Mouse (Mus musculus) frontal cortex, adult (tissue): ENCODE data around the gene Adar.
A peak's percentile ranks its signal among the peaks of the same experiment; 100 is the strongest.

Source experiments
- ATAC-seq: cut with Nextera tagmentation; 2 replicates; pipeline ENCODE4 v1.9.2; 2017; ENCODE audit warnings: mild to moderate bottlenecking, moderate library complexity, mixed read lengths; ENCODE audit not compliant: low TSS enrichment

The Adar gene

DNA sequence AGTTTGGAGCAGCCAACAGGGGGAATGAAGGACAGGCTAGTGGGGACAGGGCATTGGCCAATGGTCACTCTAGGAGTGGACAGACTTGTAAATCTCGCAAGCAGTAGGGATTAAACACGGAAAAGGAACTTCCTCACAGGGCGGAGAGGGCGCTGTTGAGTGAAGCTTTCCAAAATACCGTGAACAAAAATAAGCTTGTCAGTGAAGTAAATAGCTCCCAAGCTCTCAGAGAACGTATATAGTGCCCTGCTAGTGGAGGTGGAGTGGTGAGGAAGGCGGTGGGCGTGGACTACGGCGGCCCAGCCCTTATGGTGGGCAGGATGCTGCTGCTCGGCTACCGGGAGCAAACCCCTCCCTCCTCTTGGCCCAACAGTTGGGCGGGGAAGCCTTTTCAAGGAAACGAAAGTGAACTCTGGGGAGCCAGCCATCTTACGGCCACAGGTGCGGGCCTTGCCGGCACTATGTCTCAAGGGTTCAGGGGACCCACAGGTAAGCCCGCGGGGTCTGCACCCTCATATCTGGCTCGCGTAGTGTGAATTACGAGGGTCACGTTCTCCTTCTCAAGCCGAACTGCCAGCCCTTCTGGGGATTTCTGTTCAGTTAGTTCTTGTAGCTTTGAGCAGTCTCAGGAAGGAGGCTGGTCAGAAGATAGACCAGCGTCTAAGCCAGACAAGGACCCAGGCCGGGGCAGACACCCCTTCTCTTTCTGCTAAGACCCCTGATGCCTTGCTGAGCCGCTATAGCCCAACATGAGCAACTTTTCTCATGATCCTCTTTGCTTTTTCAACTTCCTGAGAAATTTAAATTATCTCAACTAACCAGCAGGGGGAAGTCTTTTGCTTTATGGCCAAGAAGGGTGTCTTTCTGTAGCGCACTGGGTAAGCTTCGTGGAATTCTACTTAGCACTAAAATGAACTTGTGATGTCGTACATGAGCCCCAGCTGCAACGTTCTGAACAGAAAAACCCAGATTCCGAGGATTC, 15.8 kb downstream of the Adar start:
- ATAC-seq: peak; percentile 57

- ATAC-seq: no peak
These were observed 17.3 kb downstream of the Adar start for GRCm38 (mm10) chr3:89732091-89732490.

DNA sequence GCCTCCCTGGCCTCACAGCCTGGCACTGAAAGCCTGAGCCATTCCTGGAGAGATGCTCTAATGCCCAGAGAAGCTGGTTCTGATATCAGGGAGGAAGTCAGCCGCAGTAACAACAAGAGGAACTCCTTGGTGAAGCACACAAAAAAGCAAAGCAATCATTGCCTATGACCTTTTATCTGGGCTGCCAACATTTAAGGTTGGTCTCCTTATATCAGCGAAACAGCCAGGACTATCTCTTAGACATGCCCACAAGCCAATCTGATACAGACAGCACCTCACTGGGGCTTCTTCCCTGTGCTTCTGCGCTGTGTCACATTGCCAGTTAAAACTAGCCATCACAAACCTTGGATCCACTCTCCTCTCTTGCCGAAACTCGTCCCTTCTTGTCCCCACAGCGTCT, 23.7 kb downstream of the Adar start:
- no peak for ATAC-seq

DNA sequence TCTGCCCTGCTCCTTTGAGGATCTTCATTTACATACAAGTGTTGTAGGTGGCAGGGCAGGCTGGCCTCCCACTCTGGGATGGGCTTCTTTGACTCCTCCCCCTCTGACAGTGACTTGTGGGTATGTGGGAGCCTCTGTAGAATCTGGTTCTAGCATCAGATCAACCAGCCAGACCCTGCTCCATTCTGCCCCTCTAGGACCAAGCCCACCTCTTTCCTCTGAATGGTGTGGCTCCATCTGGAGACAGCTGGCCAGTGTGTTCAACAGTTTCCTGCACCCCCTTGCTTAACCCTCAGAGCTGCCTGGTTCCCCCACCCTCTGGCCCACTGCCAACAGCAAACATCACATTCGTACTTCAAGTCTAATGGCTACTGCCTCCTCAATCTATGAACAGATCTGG, 37.5 kb downstream of the Adar start:
- peak; percentile 41; the same call in 1 of the 2 replicates for ATAC-seq

DNA sequence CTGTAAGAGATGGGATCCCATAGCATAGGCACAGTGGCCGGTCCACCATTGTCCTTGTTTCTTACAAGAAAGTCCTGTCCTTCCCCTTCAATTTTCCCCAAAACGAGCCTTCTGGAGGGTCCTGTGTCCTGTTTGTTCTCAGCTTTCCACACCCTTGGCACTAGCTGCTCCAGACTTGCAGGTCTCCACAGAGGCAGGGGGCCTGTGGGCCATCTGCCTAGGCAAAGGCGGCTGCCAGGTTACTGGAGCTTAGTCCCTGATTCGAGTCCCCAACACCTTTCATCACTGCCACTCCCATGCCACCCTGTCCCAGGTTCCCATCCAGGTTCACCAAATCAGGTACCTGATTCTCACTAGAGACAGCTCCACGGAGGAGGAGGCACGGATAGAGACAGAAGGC, 40.5 kb downstream of the Adar start:
- ATAC-seq: no peak

DNA sequence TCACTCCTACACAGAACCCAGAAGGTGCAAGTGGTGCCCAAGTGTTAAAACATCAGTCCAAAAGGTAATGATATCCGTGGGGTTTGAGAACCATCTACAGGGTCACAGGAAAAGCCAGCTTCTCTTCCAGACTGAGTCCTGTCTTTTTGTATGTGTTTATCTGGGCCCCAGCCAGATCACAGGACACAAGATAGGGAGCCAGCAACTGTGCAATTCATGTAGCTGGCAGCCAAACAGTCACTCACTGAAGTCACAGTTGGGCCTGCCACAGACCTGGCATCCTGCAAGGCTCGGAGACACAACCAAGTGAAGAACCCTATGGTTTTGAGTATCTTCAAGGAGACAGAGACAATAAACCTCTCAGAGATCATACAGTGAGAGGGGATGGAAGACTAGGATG, 43.0 kb downstream of the Adar start:
- no peak for ATAC-seq

DNA sequence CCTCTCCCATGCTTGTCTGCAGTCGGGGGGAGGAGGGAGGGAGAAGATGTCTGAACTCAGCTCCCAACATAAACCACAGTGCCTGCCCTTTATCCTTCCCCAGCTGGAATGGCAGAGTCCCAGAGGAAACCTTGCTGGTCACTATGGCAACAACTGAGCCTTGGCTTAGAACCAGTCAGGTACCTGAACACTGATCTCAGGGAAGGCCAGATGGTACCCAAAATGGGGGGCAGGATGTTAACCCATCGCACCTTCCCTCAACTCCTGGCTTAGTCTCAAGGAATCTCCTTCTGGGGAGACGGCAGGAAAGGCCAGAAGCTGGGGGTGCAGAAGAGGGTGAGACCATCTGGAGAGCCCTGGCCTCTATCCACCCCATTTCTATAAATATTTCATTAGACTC, 45.0 kb downstream of the Adar start:
- no peak for ATAC-seq

GRCm38 (mm10) chr3:89764119-89764724, 49.4 kb downstream of the Adar start, which contains the start of gene Chrnb2:
Gene Chrnb2, minus strand, starts transcription at chr3:89764632.
- peak; percentile 78 for ATAC-seq

GRCm38 (mm10) chr3:89769584-89769983, 54.8 kb downstream of the Adar start:
- ATAC-seq: no peak

GRCm38 (mm10) chr3:89770425-89771002, 55.7 kb downstream of the Adar start:
- ATAC-seq: no peak

DNA sequence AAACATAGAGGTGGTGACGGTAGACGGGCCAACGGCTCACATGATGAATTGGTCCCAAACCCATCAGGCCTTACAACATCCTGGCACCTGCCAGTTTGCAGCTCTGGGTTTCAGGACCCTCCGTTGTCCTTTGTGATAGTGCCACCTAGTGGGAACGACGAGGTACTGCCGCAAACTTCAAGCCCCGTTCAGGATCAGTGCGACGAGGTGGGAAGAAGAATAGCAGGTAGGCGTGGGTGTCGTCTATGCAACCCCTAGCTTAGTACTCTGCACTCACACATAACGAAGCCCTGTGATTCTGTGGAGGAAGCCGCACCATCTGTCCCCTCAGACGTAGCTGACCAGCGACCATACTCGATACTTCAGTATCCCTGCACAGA, 57.8 kb downstream of the Adar start:
- peak; percentile 36 for ATAC-seq

- peak; percentile 88 for ATAC-seq
These were observed 58.3 kb downstream of the Adar start, which contains the start of gene Ube2q1 for GRCm38 (mm10) chr3:89772968-89773709. Gene Ube2q1, plus strand, starts transcription at chr3:89773616.

DNA sequence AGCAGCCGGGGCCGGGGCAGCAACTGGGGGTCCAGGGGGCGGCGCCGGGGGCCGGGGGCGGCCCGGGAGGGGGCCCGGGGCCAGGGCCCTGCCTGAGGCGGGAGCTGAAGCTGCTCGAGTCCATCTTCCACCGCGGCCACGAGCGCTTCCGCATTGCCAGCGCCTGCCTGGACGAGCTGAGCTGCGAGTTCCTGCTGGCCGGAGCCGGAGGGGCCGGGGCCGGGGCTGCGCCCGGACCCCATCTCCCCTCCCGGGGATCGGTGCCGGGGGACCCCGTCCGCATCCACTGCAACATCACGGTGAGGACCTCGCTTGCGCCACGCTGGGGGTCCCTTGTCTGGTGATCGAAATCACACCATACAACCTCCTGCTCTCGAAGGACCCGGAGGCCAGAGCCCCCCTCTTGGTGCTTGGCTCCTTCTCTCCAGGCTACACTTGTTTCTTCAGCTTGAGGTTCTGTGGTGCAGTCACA, 59.0 kb downstream of the Adar start:
- ATAC-seq: no peak

DNA sequence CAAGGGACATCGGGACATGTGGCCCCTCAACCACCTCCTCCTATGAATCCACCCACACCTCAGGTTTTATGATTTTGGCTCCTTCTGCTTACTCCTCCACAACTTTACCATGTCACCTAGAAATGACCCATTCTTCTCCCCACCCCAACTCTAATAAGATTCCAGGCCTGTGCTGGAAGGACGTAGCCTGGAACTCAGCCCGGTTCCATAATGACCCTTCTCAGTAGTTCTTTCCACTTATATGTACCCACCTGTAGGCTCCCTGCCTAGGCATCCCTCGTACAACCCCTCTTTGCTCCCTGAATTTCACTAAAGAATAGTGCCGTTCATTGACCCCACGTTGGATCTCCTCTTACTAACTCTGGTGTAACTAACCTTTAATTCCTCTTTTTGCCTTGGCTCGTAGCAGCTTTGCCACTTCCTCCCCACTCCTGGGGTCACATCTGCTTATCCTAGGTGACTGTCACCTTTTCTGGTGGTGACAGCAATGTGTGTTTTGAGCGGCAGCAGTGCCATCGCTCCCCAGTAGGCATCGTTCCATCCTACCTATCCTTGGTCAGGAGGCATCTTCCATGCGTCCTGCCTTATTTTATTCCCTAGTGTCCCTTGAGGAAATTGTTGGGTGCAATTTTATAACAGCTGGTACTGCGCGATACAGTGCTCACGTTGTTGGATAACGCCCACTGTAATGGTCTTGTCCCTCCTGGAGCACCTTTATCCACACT, 59.6 kb downstream of the Adar start:
- ATAC-seq: no peak

GRCm38 (mm10) chr3:89776001-89776400, 61.2 kb downstream of the Adar start:
- no peak for ATAC-seq

DNA sequence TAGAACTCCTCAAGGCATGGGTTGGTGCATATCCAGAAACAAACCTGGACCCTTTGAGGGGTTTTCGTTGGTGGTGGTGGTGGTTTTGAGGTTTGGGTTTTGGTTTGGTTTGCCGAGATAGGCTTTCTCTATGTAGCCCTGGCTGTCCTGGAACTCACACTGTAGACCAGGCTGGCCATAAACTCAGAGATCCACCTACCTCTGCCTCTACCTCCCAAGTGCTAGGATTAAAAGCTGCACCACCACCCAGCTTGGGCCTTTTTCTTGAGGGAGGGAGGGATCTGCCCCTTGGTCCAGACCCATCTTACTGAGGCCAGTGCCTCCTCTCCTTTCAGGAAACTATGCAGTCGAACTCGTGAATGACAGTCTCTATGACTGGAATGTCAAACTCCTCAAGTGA, 65.3 kb downstream of the Adar start:
- no peak for ATAC-seq

DNA sequence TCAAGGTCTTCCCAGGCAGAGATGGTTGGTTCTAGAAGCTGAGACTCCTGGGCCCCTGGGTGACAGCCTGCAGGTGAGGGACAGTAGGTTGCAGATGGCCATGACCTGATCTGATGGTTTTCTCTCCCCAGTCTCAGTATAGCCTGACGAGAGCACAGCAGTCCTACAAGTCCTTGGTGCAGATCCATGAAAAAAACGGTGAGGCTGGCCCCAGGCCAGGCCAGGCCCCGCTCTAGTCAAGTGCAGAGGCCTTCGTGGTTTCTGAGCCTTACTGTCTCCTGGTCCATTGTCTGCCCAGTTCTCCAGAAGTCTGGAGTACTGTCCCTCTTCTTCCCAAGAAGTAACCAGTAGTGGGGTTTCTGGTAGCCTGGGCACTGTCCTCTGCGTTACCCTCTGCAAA, 66.8 kb downstream of the Adar start:
- ATAC-seq: no peak

DNA sequence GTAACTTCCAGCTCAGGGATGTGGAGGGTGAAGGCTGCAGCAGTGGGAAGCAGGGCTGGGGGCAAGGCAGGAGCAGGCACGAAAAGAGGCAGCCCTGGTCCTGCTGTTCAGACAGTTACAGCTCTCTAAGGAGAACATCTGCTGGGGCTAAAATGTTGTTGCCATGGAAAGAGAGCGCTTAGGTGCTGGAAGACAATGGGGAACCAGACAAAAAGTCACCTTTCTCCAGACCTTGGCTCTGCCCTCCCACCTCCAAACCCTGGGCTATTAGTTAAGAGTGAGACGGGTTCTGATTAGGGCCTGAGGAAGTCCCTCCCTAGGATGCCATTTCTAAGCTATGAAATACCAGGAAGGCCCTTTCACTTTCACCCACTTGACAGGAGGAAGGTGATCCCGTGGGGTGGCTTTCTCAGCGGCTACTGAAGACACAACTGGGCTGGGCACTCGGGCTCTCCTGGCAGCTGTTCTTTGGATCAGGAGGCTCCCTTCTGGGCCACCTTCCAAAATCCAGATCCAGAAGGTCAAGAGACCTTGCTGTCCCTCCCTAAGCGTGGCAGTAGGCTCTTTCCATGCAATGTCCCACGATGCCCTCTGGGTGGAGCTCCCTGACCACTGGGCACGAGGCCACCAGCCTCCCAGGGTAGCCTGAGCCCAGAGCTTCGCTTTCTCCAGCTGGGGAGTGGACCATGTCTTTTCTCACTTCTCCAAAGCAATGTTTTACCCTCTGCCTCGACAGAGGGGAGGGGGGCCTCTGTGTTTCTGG, 70.3 kb downstream of the Adar start:
- peak; percentile 74 for ATAC-seq

- ATAC-seq: no peak
These were observed 71.5 kb downstream of the Adar start for GRCm38 (mm10) chr3:89786275-89786674.

- ATAC-seq: no peak
These were observed 74.0 kb downstream of the Adar start for GRCm38 (mm10) chr3:89788680-89789352.
